Mouse (Mus musculus): ENCODE measurements around the gene Epn2.

- TF ChIP-seq CTCF (IDR thresholded peaks at IDR 0.05; ENCODE audit: borderline replicate concordance, control insufficient read depth, extremely low read depth, insufficient read depth, low read length, poor library complexity) (no peak), POLR2A (IDR thresholded peaks at IDR 0.05; ENCODE audit: control insufficient read depth, extremely low read depth, insufficient read depth, low read length, poor library complexity) (no peak)
Observed at GRCm38 (mm10) chr11:61577991-61578390, 1.5 kb downstream of the Epn2 start.
